Mouse (Mus musculus): Measurements from ENCODE around the gene Aqp7.

GRCm38 (mm10) chr4:41013351-41013750, 34.6 kb downstream of the Aqp7 start:
- TF ChIP-seq GATA1 (IDR thresholded peaks at IDR 0.05; ENCODE audit: borderline replicate concordance, low read length) (no peak), FLI1 (IDR thresholded peaks at IDR 0.05; ENCODE audit: low read length) (no peak)
